Mouse (Mus musculus) hindbrain, embryonic 11.5 days (tissue): ENCODE measurements at regions not wholly inside any gene's neighbourhood (a gene's known extent, or its start where the extent isn't known, plus 50 kb on each side); places are given as distances from the start of the nearest gene placed in this dataset.

Experiments
- ATAC-seq: fragments of 200-750 bp; cut with Nextera tagmentation; 2 replicates; pipeline ENCODE4 v1.8.0; 2017; ENCODE audit warnings: mild to moderate bottlenecking, moderate TSS enrichment, moderate library complexity; ENCODE audit not compliant: low FRiP score
- DNase-seq: peaks from one replicate; pipeline ENCODE4 v3.0.0-alpha.2; 2015; ENCODE audit warnings: low spot score
- H3K27ac ChIP-seq: fragments of 300-500 bp; sonication (generic); 2 replicates; pipeline ENCODE4 v1.5.1; 2014; ENCODE audit warnings: mild to moderate bottlenecking, low read depth, low read length
- H3K27me3 ChIP-seq: fragments of 300-500 bp; sonication (generic); 2 replicates; pipeline ENCODE4 v1.6.1; 2014; ENCODE audit warnings: mild to moderate bottlenecking, low read length, moderate library complexity, mixed read lengths; ENCODE audit not compliant: control insufficient read depth, insufficient read depth
- H3K36me3 ChIP-seq: fragments of 300-500 bp; sonication (generic); 2 replicates; pipeline ENCODE4 v1.6.1; 2014; ENCODE audit warnings: mild to moderate bottlenecking, low read length, moderate library complexity, mixed read lengths; ENCODE audit not compliant: control insufficient read depth, insufficient read depth
- H3K4me1 ChIP-seq: fragments of 300-500 bp; sonication (generic); replicated peaks from 2 replicates; pipeline ENCODE4 v1.6.1; 2014; ENCODE audit warnings: low read length, mixed read lengths; ENCODE audit not compliant: control insufficient read depth, insufficient read depth
- H3K4me2 ChIP-seq: fragments of 300-500 bp; sonication (generic); replicated peaks from 2 replicates; pipeline ENCODE4 v1.6.1; 2014; ENCODE audit warnings: mild to moderate bottlenecking, low read depth, low read length
- H3K4me3 ChIP-seq: fragments of 300-500 bp; sonication (generic); 2 replicates; pipeline ENCODE4 v1.5.1; 2014; ENCODE audit warnings: low read depth, low read length
- H3K9ac ChIP-seq: fragments of 300-500 bp; sonication (generic); 2 replicates; pipeline ENCODE4 v1.6.1; 2014; ENCODE audit warnings: low read depth, low read length
- H3K9me3 ChIP-seq: fragments of 300-500 bp; sonication (generic); 2 replicates; pipeline ENCODE4 v1.6.1; 2016; ENCODE audit warnings: low read length; ENCODE audit not compliant: control insufficient read depth
- WGBS: fragments of 180-500 bp; shearing (Covaris S2); extraction: QIAGEN DNeasy Blood & Tissue Kit; methylation state at CpG from one replicate; pipeline ENCODE4 v1.1.7; 2014; 5-methylcytosine and 5-hydroxymethylcytosine counted together

DNA sequence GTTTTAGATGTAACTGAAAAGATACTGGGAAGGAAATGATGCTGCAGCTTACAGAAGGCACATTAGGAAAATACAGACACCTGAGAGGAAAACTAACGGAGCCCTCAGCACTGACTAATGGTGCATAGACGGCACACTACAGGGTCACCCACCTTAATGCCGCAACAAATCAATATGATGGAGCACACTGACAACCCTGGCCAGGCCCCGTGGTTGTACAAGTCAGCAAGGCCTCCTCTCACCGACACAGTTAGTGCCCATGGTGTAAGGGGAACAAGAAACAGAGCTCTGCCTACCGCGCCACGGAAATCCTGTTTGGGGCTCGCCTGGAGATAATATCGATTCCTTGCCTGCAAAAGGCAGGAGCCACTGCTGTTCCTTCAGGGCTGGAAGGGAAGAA lies 273.9 kb downstream of the Prim2 start:
- no peaks in the 10 kb centered on the region for H3K4me1 ChIP-seq
- H3K27me3 ChIP-seq, result no peaks in the 10 kb centered on the region
- DNase-seq (no peak), ATAC-seq (peak; percentile 65)
- no peak overlapping the region for H3K4me3 ChIP-seq
- H3K9ac ChIP-seq, result no peak overlapping the region
- 83% methylated on average over 10 of the region's 10 CpGs for WGBS
- H3K9me3 ChIP-seq, result no peaks in the 10 kb centered on the region
- H3K4me2 ChIP-seq, result no peak overlapping the region
- H3K27ac ChIP-seq, result no peak overlapping the region
- H3K36me3 ChIP-seq, result no peaks in the 10 kb centered on the region

DNA sequence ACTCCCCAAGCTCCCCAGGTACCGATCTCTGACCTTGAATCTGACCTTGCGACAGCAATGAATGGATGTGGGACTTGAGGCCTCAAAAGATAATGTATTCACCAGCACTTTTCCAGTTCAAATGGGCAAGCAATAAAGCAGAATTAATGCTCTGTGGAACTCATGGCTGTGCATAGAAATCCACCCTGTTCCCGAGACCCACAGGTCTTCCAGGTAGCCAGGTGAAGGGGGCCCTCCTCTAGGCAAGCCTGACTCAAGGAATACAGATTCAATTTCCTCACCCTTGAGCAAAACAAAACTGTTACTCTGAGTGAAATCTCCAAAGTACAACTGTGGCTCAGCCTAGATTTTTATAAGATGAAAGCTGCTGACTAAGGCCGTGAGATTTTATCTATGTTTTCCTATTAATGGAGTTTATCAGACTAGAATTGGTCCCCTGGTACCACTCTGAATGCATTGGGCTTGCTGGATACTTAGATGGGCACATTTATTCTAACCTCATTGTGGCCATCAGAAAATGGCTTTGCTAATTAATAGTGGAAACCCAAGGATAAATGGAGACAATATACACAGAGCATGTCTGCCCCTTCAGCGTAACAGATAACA lies 274.5 kb downstream of the Prim2 start:
- H3K9ac ChIP-seq, result no peak overlapping the region
- no peaks in the 10 kb centered on the region for H3K36me3 ChIP-seq
- no peak overlapping the region for H3K4me3 ChIP-seq
- no peaks in the 10 kb centered on the region for H3K9me3 ChIP-seq
- H3K4me2 ChIP-seq, result no peak overlapping the region
- H3K27me3 ChIP-seq, result no peaks in the 10 kb centered on the region
- H3K4me1 ChIP-seq, result no peaks in the 10 kb centered on the region
- WGBS, result 77% methylated on average over 5 of the region's 5 CpGs
- DNase-seq (no peak), ATAC-seq (0 out of 2 replicates have a peak, but pooled peaks have one; percentile 20)
- H3K27ac ChIP-seq, result no peak overlapping the region

DNA sequence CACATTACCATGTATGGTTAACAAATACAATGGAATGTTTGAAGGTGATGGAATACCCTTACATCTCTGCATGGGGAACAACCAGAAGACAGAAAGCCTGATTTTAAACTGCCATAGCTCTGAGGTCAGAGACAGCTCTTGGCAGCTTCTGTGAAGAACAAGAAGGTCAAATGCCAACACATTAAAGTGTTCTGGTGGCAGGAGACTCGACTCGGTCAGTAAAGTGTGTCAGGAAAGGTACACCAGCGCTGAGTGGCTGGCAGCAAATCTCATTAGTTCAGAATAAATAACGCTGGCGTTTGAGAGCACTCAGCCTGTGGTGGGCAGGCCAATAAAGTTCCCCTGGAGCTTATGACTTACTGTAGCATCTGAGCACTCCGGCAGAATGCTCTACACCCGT lies 298.8 kb downstream of the Prim2 start:
- no peak overlapping the region for H3K4me2 ChIP-seq
- WGBS, result 82% methylated on average over 7 of the region's 7 CpGs
- no peaks in the 10 kb centered on the region for H3K4me1 ChIP-seq
- H3K36me3 ChIP-seq, result no peaks in the 10 kb centered on the region
- no peak overlapping the region for H3K4me3 ChIP-seq
- no peaks in the 10 kb centered on the region for H3K9me3 ChIP-seq
- H3K9ac ChIP-seq, result no peak overlapping the region
- DNase-seq, result no peak
- ATAC-seq, result no peak
- H3K27ac ChIP-seq, result no peak overlapping the region
- no peaks in the 10 kb centered on the region for H3K27me3 ChIP-seq

DNA sequence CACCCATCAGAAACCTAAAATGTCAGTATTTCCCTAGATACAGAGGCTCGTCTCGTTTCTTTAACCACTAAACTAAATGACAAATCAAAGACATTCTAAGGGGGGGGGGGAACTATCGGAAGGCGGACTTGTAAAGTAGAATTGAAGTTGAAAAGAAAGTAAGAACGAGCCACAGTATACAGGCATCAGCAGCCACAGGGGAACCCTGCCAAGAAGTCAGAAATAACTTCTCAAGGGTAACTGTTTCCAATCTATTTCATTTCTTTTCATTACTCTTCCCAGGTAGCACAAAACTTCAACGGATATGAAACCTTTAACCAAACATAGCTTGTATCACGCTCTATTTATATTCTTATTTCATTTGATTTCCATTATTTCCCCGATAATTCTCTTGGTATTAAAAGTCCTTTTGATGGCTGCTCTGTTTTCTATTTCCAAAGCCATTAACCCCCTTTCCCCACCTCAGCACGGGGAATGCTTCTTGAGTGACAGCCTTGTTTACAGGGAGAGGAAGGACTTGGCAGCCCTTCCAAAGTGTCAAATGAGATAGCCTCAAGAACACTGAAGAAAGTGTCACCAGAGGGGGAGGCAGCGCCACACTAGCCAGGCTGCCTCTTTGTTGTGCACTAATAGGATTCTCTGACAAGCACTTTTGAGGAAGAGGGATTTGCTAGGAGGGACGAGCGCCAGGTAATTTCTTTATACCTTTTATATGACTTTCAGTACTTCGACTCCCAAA lies 306.7 kb downstream of the Prim2 start:
- Histone ChIP-seq H3K27ac (no peak overlapping the region), H3K4me2 (no peak overlapping the region), H3K4me3 (no peak overlapping the region), H3K9me3 (no peaks in the 10 kb centered on the region), H3K4me1 (no peaks in the 10 kb centered on the region), H3K27me3 (no peaks in the 10 kb centered on the region), H3K9ac (no peak overlapping the region), H3K36me3 (no peaks in the 10 kb centered on the region)
- DNase-seq (no peak), ATAC-seq (no peak)
- whole genome bisulfite sequencing, result 61% methylated on average over 13 of the region's 13 CpGs

DNA sequence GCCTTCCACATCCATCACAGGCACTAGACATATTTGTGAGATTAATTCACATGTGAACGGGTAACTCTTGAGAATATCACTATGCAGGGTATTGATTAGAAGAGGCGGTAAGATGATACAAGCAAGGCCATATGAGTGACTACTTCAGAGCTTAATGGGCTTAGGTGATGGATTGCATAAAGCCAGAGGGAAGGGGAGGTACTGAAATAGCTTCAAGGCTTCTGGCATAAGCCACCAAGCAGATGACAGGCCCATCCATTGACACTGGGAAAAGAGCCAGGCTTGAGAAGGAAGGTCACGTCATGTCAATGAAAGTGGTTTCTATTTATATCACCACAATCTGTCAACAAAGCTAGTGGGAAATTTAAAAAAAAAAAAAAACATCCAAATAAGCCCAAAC lies 335.5 kb downstream of the Prim2 start:
- WGBS, result 81% methylated on average over 3 of the region's 3 CpGs
- no peaks in the 10 kb centered on the region for H3K36me3 ChIP-seq

More for the DNA sequence above, 335.5 kb downstream of the Prim2 start:
- H3K9me3 ChIP-seq, result no peaks in the 10 kb centered on the region
- H3K9ac ChIP-seq, result no peak overlapping the region
- H3K4me1 ChIP-seq, result no peaks in the 10 kb centered on the region
- DNase-seq, result no peak
- no peak overlapping the region for H3K4me2 ChIP-seq
- H3K4me3 ChIP-seq, result no peak overlapping the region
- H3K27ac ChIP-seq, result no peak overlapping the region
- H3K27me3 ChIP-seq, result no peaks in the 10 kb centered on the region
- peak; percentile 54; the same call in 1 of the 2 replicates for ATAC-seq
